Mouse (Mus musculus) left cerebral cortex, adult 11 months (tissue): Measurements from ENCODE around the gene Mprip.

Experiments used
- DNase-seq: peaks from one replicate; pipeline ENCODE4 v3.0.0; 2022; ENCODE audit warnings: low spot score

Mprip gene

GRCm38 (mm10) chr11:59805256-59805655 is 144.2 kb downstream of the Mprip start:
- DNase-seq: no peak

- no peak for DNase-seq
These were observed 144.6 kb downstream of the Mprip start for GRCm38 (mm10) chr11:59805656-59806055.

- no peak for DNase-seq
These were observed 147.3 kb downstream of the Mprip start for GRCm38 (mm10) chr11:59808170-59808960.

GRCm38 (mm10) chr11:59809071-59809669 is 148.1 kb downstream of the Mprip start:
- DNase-seq: no peak

- peak; percentile 80 for DNase-seq
These were observed 148.8 kb downstream of the Mprip start, which contains the start of gene Flcn for GRCm38 (mm10) chr11:59809670-59810474. Gene Flcn, minus strand, starts transcription at chr11:59810016.

GRCm38 (mm10) chr11:59810480-59811158 is 149.5 kb downstream of the Mprip start:
- no peak for DNase-seq

GRCm38 (mm10) chr11:59811211-59811610 is 150.1 kb downstream of the Mprip start:
- no peak for DNase-seq

- no peak for DNase-seq
These were observed 152.2 kb downstream of the Mprip start for GRCm38 (mm10) chr11:59813276-59813675.

- no peak for DNase-seq
These were observed 153.2 kb downstream of the Mprip start for GRCm38 (mm10) chr11:59814311-59814710.

- no peak for DNase-seq
These were observed 153.8 kb downstream of the Mprip start for GRCm38 (mm10) chr11:59814936-59815335.

GRCm38 (mm10) chr11:59815482-59816065 is 154.5 kb downstream of the Mprip start:
- DNase-seq: no peak

- DNase-seq: no peak
These were observed 156.8 kb downstream of the Mprip start for GRCm38 (mm10) chr11:59817916-59818315.

- no peak for DNase-seq
These were observed 160.5 kb downstream of the Mprip start for GRCm38 (mm10) chr11:59821625-59822024.
